Mouse (Mus musculus): ENCODE measurements around the gene Emid1. TPM values are rescaled to one million over a fixed set of nuclear protein-coding genes. Genes with fewer than 3 reads are reported as not detected.

Emid1 gene
- total RNA-seq, 2 experiments from 2014 or later: 4.4 to 4.7 TPM

- DNase-seq: peak; percentile 65
These were observed 8.8 kb upstream of the Emid1 start for GRCm38 (mm10) chr11:5160722-5161485.

DNA sequence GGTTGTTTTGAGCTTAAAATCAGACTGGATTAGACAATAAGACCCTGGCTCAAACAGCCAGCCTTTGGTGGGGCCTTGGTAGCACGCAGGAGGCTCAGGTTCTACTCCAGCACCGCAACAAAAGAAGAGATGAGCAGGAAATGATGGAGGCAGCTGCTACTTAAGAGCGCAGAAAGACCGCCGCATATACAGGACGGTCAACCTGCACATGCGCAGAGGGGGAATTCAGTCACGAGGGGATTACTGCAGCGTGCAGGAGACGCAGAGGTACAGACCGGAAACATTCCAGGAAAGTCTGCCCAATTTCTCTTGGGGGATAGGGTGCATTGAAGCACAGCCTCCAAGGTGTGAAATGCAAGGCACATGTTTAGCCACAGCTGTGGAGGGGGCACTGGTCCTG is 6.0 kb upstream of the Emid1 start:
- no peak for DNase-seq

- no peak for DNase-seq
These were observed 3.1 kb upstream of the Emid1 start for GRCm38 (mm10) chr11:5154961-5155805.

- no peak for DNase-seq
These were observed 818 bp downstream of the Emid1 start for GRCm38 (mm10) chr11:5151247-5151630.

DNA sequence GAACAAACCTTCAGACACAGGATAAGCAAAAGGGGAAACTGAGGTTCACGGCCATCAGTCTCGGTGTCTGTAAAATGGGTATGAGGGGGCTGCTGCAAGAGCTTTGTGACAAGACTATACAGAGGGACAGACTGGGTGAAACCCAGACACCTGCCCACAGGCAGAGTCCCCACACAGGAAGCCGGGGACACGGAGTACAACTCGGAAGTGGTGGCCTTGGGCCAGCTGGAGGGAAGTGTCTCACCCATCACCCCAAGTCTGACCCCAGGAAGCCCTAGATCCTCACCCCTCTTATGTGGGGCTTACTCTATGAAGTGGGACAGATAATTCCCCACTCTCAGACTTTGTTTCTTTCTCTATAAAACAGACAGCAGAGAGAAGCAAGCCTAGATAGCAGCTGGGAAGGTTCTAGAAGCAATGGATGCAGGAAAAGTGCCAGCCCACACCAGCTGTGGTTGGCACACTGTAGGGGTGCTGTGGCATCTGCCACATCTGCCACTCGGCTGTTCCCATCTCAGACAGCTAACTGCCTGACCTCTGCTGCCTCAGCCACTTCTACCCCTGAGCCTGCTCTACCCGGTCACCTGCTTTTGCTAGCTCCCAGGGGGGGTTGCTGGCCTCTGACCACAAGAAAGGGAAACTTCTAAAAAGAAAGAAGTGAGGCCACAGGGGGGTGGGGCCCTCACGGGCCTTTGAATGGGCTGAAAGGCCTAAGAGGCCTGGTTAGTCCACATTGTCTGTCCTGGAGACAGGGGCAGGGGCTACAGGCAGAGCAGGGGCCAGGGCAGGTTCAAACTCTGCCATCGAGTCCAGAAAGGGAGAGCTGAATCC is 1.4 kb downstream of the Emid1 start:
- DNase-seq: no peak

DNA sequence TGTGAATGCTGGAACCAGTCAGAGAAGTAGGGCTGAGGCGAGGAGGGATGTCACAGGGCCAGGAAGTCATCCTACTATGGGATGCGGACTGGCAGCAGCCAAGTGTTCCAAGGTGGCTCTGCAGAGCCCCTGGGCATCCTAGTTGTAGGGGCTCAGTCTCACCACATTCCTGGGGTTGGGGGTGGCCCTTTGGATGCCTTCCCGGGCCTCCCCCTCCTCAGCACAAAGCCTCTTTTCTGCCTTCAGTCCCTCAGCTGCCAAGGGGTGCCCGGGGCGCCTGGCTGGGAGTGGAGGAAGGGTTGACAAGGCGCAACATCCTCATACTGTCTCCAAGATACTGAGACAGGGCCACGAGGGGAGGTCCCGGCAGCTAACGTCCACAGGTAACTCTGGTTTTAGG is 2.1 kb downstream of the Emid1 start:
- DNase-seq: no peak

DNA sequence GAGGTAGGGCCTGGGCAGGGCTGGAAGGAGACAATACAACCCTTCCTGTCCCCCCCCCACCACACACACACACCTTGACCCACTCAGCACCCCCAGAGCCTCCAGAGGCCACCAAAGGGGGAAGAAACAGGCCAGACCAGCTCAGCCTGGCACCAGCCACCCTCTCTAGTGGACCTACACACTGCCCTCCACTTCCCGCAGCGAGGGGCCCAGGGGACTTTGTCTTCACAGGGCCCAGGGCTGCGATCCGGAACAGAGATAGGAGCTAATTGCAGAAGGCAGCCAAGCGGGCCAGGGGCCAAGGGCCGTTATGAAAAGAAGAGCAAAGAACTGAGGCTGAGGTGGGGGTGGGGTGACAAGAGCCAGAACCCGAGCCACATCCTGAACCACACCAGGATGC is 2.8 kb downstream of the Emid1 start:
- no peak for DNase-seq

- DNase-seq: no peak
These were observed 6.5 kb downstream of the Emid1 start for GRCm38 (mm10) chr11:5145600-5145999.

DNA sequence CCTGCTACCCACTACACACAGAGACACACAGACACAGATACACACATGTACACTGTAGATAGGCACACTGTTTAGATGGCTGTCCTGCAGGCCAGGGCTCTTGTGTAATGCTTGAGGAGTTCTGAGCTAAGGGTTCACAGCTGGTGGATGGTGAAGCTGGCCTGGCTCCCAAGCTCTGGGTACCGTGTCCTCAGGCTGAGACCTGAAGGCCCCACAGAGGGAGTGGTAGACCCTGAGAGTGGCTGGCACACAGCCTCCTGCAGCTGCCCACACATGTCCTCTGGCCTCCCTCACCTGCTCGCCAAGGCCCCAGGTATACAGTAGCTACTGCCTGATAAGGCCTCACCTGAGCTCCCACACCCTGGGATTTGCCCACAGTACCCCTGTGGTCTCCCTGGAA is 10.1 kb downstream of the Emid1 start:
- no peak for DNase-seq

DNA sequence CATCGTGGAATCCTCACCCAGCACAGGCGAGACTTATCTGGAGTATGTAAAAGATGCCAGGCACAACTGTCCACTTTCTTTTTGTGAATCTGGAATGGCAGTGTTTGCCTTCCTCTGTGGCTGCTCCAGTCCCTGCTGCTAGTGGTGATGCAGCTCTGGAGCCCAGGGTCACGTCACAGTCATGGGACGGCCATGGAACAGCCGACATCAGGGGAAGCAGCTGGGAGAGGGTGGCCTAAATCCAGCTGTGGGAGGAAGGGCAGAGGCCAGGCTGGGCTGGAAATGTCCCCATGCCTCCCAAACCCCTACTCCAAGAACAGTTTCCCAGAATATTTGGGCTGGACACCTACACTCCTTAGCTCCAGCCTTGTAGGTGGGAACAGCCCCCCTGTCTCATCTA is 10.8 kb downstream of the Emid1 start:
- peak; percentile 44 for DNase-seq

DNA sequence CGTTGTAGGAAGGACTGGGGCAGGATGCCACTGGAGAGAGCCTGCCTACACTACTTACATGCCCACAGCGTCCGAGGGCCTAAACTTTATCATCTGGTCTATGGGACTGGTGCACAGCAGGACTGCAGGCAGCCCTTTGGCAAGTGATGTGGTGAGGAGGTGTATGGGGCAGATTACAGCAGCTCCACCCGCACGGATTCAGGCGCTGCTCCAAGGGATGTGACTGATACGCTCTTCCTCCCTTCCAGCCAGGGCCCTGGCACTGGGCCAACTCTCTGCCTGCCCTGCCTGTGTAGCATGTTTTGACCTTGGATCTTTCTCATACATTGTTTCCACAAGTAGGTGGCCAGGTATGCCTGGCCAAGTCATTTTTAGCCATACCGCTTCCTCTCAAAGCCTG is 11.4 kb downstream of the Emid1 start:
- peak; percentile 91 for DNase-seq

DNA sequence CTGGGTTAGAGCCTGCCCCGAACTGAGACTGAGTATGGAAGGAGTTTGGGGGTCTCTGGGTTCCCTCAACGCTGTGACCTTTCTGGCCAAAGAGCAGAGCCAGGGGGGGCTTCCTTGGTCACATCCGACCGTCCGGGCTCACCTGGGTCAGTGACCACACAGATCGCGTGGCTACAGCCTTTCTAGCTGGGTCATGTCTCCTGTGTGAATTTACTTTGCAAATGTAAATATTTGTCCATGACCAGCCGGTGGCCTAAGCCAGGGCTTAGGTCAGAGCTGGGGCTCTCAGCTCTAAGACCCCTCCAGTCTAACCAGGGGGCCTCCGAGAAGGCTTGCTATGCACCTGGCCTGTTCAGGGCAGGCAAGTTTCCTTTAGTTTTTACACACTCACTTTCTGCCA is 12.7 kb downstream of the Emid1 start:
- no peak for DNase-seq

- DNase-seq: no peak
These were observed 13.4 kb downstream of the Emid1 start for GRCm38 (mm10) chr11:5138642-5139041.

GRCm38 (mm10) chr11:5135914-5136313 is 16.1 kb downstream of the Emid1 start:
- peak; percentile 31 for DNase-seq

DNA sequence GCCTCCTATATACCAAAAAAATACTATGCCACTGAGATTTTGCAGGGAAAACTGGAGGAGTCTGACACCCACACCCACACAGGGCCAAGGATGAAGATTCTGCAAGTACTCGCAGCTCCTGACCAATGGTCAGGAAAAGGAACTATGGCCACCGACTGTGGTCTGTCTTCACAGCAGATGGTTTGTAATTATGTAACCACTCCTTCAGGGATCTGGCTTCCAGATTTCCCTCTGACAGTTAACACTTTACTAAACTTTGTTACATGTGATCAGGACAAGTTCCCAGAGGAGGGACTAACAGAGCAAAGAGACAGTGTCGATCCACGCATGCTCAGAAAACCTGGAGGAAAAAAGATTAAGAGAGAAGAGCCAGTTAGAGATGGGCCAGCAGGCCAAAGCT is 19.3 kb downstream of the Emid1 start:
- DNase-seq: no peak

DNA sequence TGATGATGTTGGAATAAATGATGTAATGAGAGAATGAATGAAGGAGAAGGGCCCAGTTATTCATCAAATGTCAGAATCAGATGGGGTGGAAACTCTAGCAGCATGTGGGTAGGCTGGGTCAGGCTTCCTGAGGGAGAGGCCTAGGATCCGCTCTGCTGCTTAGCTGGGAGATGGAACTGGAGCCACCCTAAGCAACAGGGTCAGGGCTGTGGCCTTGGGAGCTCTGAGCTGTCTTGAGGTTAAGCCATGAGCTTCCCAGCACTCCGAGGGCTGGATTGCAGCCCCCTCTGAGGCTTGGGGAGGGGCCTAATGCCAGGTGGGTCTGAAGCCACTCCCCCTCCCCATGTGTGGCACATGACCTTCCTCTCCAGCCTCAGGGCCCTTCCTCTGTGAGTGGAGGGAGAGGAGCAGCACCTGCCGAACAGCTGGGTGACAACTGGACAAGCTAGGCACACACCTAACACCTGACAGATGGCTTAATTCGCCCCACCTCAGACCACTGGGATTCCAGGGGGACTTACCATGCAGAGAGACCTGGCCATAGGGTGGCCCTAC is 21.9 kb downstream of the Emid1 start:
- DNase-seq: no peak

- no peak for DNase-seq
These were observed 23.0 kb downstream of the Emid1 start for GRCm38 (mm10) chr11:5129035-5129480.

- DNase-seq: no peak
These were observed 26.3 kb downstream of the Emid1 start for GRCm38 (mm10) chr11:5125713-5126112.

DNA sequence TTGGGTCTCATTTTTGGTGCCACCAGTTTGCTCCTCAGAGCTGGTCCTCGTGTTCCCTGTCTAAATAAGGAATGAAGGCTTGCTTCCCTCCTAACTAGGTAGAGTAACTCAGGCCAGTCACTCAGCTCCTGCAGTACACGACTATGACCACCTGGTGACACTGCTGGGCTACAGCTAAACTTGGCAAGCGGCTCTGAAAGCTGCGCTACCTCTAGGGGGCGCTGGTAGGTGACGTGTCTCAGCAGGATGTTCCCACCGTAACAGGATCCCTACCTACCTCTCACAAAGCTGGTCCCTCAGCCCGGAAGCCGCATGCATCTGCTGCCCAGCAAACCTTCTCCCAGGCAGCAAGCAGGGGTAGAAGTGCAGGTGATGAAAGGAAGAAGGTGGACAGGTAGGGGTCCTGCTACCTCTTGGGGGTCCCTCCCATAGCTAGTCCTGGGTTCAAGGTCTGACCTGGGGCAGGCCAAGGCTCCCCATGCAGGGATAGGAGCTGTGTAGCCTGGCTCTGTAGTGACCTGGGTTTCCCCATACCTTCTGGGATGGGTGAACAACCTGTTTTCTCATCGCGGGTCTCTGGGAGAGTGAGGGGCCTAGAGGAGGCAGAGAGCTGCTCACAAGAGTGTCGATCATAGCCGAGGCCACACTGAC is 37.0 kb downstream of the Emid1 start:
- DNase-seq: peak; percentile 94

DNA sequence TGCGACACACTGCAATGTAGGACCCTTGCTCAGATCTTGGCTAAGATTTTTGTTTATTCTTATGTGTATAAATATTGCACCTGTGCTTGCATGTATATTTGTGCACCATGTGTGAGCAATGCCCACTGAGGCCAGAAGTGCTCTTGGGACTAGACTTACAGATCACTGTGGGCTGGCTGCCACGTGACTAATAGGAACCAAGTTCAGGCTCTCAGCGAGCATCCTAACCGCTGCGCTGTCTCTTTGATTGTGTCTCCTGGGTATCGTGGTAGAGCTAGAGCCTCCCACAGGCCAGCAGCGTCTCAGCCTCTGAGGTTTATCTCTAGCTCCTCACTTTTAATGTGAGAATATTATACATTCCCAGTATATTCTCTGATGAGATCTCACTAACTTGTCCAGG is 38.4 kb downstream of the Emid1 start:
- no peak for DNase-seq

DNA sequence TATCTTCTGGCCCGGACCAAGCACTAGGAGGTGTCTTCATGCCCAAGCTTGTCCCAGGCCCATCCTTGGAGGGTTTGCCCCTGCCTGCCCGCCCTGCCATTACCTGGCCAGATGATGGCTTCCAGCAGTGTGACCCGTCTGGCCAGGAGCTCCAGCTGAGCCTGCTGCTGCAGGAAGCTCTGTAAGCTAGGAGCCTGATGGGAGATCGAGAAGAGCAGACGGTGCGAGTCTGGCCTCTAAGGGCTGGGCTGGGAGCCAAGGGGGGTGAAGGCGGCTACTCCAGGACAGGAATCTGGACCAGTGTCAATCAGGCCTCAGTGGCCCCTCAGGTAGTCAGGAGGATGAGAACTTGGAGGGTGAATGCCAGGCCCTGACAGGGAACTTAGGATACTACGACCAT is 42.6 kb downstream of the Emid1 start:
- no peak for DNase-seq

GRCm38 (mm10) chr11:5103986-5104509 is 48.0 kb downstream of the Emid1 start:
- peak; percentile 3 for DNase-seq
